Mouse (Mus musculus): Measurements from ENCODE around the gene 1700028P14Rik. TPM values are rescaled to one million over a fixed set of nuclear protein-coding genes. Genes with fewer than 3 reads are reported as not detected.

The 1700028P14Rik gene
- polyA plus RNA-seq (2012; rRNA removed): 2.3 and 2.9 TPM in 2 replicates

GRCm38 (mm10) chr19:23652644-23653043 is at the start of gene 1700028P14Rik:
Gene 1700028P14Rik (minus strand): TSS chr19:23652812.

GRCm38 (mm10) chr19:23687296-23688021 is 34.8 kb upstream of the 1700028P14Rik start, which contains the start of gene Ptar1:
Gene Ptar1 (plus strand): TSS chr19:23687429.

Other genes with a start within 250 kb of the 1700028P14Rik start
- gene Mamdc2, start 204.4 kb downstream of the 1700028P14Rik start, polyA plus RNA-seq (2012; rRNA removed): 19.7 and 28.6 TPM in 2 replicates
- 1.9 and 2.3 TPM in 2 replicates for gene Ptar1, start 34.6 kb upstream of the 1700028P14Rik start, polyA plus RNA-seq (2012; rRNA removed)
- gene Apba1, start 106.1 kb upstream of the 1700028P14Rik start, polyA plus RNA-seq (2012; rRNA removed): 8.7 and 9.1 TPM in 2 replicates

Data from ovary, adult 2 months (tissue).